Mouse (Mus musculus): ENCODE results near the gene Mrpl23.

- TF ChIP-seq CTCF (conservative IDR thresholded peaks at IDR 0.05; ENCODE audit: low read length) (no peak), POU5F1 (IDR thresholded peaks at IDR 0.05; ENCODE audit: borderline replicate concordance, low read length) (no peak), NANOG (IDR thresholded peaks at IDR 0.05; ENCODE audit: borderline replicate concordance, low read length) (no peak)
These were observed 26.5 kb upstream of the Mrpl23 start for GRCm38 (mm10) chr7:142505942-142506341.

Measured in E14TG2a.4 (cell line).